Mouse (Mus musculus) activated CD4-positive, CD25-positive, alpha-beta regulatory T cell, adult 4 months (primary cell): ENCODE results near the gene Fxr2. TPM values are rescaled to one million over a fixed set of nuclear protein-coding genes. Genes with fewer than 3 reads are reported as not detected.
A peak's percentile ranks its signal among the peaks of the same experiment; 100 is the strongest.

Source experiments
- ATAC-seq: one replicate; pipeline ENCODE4 v1.8.0; 2017
- polyA plus RNA-seq, 2 experiments: library from polyadenylated mRNA; unstranded; fragments of 100-300 nt; shearing (Covaris generic); gene quantifications; one replicate each; pipeline ENCODE4 v1.2.1; 2017

The Fxr2 gene
- polyA plus RNA-seq, 2 experiments from 2014 or later = 6.5 to 7.1 TPM

DNA sequence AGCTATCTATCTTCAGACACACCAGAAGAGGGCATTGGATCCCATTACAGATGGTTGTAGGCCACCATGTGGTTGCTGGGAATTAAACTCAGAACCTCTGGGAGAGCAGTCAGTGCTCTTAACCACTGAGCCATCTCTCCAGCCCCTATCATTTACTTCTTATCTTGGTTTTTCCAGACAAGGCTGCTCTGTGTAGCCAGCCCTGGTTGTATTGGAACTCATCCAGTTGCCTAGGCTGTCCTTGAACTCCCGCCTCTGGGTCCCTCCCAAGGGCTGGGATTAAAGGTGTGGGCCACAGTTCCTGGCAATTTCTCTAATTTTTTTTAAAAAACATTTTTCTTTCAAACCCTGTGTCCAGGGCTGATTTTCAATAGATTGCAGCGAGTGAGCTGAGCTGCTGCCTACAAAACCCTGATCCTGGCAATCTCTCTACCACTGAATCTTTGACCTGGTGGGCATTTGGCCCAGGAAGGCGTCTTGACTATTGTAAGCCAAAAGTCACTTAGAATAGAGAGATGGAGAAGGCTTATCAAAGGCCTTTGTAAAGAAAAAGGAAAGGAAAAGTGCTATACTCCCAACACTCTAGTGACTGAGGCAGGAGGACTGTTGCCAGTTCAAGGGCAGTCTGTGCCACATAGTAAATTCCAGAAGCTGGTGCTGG is 28.6 kb downstream of the Fxr2 start:
- no peak for ATAC-seq

DNA sequence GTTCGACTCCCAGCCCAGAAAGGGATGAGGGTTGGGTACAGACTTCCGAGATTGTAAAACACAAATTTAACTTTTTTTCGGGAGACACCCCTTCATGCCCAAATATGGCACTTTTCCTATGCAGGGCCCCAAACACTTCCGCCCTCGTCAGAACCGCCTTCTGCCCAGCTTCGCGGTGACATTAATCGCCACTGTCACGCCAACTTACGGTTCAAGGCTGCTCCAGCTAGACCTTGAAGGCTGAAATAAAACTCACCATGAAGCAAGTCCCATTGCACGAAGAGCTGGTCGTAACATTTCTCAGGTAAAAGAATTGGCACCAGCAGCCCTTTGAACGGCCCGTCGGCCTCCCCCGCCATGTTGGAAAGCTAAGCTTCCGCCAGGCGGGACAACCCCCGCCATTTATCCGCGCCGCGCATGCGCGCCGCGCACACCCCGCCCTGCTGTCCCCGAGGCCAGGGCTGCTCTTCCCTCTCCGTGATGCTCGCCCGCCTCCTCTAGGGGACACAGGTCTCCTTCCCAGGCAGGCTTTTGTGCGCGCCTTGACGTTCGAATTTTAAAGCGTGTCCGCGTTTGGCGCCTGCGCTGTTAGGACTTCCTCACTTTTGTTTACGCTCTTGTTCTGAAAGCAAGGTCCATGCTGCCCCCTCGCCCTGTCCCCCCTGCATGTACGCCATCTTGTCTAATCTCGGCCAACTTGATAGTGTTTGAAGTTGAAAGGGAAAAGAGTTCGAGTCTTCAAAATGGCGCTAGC is 29.6 kb downstream of the Fxr2 start, which contains the start of gene Mpdu1:
Gene Mpdu1 (minus strand): TSS at position 430 of the 754 bp plus-strand sequence.
- peak; percentile 88 for ATAC-seq

DNA sequence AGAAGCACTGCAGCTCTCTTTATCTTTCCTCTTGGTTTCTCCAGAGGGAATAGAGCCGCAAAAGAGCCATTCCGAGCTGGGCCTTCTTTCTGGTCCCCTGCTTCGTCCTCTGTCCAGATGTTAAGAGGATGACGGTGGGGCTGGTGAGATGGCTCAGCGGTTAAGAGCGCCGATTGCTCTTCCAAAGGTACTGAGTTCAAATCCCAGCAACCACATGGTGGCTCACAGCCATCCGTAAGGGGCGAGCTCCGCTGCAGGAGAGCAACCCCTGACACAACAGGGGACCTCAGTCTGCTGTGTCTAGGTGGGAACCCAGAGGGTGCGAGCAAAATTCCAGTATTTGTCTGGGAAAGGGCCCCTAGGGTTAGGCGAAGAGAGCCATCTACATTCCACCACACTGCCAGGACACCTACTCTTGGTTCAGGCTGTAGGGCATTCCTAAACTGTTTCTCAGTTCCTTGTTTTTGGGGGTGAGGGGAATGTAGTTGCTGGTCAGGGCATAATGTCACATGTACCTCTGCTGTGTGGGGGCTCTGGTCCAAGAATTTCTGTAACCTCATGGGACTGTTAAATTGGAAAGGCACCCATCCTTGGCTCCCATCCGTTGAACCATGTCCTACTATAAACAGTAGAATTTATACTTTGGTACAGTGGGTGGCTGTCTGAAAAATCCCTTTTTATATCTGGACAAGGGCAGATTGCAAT is 30.3 kb downstream of the Fxr2 start:
- ATAC-seq = no peak

DNA sequence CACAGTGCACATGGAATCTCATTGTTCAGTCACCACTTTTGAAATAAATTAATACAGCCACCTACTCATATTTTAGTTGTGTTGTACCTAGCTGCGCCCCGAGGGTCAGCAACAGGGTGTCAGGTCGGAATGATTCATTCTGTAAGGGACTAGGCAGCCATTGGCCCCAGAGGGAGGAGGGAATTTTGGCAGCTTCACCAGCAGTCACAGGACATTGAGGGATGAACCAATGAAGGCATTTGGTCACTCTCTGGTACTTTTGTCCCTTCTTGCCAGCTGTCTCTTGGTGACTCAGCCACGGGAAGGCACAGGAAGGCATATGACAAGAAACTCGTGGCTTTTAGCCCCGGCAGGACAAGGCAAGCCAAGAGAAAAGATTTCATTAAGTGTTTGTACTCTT is 31.0 kb downstream of the Fxr2 start:
- no peak for ATAC-seq

DNA sequence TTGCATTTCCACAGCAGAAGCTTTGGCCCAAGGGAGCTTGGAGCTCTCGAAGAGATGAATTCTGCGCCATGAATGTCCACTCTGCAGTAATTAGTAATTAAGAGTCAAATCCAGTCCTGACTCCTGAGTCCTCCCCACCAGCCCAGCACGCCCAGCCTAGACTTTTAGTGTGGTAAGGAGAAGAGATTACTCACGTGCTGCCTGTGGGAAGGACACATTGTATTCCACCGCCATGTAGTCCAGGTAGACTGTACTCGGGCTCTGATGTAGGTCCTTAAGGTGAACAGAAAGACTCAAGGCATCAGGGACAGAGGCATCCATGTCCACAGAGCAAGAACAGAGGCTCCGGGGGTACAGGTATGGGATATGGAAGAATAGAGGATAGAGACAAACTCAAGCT is 32.1 kb downstream of the Fxr2 start:
- no peak for ATAC-seq

DNA sequence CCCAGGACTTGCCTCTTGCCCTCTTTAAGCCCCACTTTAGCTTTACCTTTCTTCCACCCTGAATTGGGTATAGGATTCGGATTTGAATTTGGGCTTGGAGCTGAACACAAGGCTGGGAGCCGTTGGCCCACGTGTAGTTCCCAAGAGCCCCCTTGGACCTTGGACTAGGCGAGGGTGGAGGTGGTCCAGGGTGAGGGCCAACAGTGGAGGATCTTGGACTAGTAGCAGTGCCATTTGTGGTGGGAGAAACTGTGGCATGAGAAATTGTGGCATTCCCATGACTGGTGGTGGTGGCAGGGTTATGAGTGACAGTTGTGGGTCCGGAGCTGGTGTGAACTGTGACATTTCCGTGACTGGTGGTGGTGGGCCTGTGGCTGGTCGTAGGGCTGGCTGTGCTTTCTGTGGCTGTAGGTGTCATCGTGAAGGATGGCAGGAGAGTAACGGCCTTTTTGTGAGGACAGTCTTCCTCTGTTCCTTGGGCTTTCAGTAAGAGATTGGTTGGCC is 32.7 kb downstream of the Fxr2 start:
- ATAC-seq = no peak

DNA sequence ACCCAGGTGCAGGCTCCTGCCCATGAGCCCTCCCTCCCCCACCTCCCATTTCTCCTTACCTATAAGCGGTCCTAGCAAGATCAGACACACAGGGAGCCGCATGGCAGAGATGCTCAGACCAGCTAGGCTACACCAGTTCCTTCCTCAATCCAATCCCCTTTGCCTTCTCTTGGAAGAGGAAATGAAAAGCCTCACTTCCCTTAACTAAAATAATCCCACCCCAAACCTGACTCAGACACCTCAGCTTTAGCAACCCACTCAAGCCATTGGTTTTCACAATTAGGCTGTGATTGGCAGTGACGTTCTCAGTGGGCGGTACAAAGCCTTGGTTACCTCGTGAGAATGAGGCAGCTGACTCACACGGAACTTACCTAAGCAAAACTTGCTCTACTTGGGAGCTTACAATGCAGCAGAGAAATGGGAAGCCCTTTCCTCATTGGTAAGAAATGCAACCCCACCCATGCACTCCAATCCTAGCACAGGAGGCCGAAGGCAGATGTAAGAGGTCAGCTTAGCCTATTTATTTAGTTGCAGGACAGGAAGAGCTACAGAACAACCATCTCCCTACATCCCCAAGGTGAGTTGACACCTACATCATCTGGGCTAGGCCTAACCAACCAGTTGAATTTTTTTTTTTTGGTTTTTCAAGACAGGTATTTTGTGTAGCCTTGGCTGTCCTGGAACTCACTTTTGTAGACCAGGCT is 33.3 kb downstream of the Fxr2 start, which contains the start of gene Cd68:
Gene Cd68 (minus strand): TSS at position 193 of the 704 bp plus-strand sequence.
- ATAC-seq = no peak

DNA sequence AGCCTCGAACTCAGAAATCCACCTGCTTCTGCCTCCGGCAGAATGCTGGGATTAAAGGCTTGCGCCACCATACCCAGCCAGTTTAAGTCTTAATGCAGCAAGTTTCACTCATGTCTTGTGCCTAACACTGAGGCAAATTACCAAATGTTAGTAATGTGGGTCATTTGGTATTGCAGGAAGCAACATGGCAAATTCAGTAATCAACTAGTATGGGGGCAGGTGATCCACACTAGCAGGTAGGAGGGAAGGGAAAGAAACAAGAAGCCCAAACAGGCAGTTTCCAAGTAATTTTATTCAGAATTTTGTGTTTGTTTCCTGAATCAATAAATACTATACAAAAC is 33.8 kb downstream of the Fxr2 start:
- ATAC-seq = no peak

DNA sequence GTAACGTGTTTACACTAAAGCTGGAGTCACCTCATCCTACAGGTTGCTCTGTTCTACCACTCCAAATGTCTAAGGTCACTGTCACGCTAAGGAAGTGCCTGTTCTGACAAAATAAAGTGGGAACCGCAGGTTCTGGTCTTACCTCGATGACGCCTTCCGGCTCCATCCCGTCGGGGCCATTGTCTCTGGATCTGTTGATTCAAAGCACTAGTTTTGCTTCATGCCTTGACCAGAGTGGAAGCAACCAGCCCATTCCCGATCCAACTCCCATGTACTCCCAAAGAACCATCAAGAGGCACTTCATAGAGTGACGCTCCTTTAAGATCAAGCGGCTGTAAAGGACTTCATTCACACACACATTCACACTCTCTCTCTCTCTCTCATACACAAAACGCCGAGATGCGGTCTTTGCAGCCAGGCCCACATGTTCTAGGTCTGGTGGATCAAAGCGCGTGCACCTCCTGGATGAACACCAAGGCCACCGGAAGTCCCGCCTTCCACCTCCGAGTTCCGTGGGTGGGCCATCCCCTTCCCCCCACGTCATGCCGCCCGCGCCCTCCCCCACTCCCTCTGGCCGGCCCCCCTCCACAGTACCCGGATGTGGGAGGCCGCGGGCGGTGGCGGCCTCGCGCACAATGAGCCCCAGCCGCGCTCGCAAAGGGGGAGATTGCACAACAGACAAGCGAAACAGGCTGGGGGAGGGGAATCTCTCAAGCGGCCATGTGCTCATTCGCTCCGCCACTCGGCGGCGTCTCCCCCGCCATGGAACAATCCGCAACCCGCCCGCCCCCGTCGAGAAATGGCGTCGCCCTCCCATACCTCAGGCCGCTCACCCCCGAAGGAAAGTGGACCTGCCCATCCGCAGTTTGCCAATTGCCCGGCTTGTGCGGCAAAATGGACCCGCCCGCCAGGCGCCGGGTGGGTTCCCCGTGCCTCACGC is 38.3 kb downstream of the Fxr2 start:
- peak; percentile 59 for ATAC-seq

DNA sequence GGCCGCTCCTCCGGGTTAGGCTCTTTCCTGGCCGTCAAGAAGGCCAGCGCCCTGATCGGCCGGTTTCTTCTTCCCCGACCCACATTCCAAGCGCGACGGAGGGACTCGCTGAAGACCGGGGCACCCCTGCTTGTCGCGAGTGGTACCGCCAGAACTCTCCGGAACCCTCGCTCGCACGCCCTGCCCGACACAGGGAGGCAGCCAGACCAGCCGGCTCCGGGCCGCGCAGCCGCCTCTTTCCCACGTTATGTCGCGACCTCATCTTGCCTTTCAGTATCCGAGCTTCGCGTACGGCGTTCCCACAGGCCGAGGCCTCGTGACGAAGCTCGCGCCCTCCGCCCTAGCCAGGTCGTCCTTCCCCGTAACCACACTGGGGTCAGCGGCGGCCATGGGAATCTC is 38.9 kb downstream of the Fxr2 start:
- no peak for ATAC-seq

DNA sequence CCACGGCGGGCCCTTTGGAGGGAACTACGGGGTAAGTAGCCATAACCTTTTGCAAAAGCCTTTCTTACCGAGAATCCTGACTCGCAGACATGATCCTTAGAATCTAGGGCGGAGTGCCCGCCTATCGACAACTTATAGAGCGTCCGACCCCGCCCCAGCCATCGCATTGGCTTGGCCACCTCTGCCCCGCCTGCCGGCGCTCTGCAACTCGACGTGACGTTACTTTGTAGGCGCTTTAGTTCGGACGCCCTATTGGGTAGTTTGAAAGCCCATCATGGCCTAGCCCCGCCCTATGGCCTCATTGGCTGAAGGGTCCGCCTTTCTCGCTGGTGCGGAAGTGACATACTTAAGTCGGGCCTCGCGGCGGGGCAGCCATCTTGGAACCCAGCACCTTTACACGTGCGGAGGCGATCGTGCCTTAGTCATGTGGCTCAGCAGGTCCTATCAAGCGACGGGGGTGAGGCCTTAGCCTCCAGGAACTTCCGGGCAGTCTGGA is 39.5 kb downstream of the Fxr2 start, which contains the start of gene Eif4a1:
Gene Eif4a1 (minus strand): TSS at position 213 of the 496 bp plus-strand sequence.
- peak; percentile 80 for ATAC-seq

DNA sequence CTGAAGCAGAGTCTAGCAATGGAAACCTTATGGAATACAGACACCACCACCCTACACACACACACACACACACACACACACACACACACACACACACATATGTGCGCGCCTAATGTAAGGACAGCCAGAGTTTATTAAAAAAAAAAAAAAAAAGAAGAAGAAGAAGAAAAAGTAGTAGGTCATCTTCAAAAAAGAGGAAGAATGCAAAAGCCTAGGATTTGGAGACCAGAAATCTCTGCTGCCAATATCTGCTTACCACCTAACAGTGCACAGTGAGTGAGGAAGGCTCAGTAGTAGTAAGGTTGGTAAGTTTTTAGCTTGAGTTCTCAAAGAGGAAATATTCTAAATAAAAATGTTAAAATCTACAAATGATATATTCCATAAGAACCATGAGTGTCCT is 46.4 kb downstream of the Fxr2 start:
- ATAC-seq = no peak

DNA sequence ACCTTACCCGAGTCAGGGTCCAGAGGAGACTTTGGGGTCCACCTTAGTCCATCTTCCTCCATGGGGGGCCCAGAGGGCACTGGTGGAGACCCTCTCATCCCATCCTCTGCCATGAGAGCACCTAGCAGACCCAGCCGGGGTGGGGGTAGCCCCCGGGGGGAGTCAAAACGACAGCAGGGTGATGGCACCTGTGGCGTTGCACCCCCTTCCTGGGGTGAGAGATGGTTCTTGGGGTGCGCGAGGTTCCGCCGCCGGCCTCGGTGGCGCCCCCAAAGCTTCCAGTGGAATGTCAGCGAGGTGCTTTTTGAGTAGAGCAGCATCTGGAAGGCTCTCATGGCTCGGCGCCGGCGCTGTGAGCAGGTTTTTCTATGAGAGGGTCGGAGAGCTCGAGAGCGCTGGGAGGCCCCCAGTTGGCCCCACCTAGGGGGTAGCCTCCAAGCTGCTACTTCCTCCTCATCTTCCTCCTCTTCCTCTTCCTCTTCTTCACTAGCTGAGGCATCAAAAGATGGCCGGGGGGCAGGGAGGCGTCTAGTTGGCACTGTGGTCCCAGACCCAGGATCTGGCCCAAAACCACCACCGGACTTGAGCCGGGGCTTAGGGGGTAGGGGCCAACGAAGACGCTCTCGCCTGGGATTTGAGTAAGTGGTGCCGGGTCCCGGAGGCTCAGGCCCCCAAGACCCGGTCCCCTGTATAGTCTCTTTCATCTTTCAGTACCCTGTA is 47.5 kb downstream of the Fxr2 start:
- no peak for ATAC-seq

DNA sequence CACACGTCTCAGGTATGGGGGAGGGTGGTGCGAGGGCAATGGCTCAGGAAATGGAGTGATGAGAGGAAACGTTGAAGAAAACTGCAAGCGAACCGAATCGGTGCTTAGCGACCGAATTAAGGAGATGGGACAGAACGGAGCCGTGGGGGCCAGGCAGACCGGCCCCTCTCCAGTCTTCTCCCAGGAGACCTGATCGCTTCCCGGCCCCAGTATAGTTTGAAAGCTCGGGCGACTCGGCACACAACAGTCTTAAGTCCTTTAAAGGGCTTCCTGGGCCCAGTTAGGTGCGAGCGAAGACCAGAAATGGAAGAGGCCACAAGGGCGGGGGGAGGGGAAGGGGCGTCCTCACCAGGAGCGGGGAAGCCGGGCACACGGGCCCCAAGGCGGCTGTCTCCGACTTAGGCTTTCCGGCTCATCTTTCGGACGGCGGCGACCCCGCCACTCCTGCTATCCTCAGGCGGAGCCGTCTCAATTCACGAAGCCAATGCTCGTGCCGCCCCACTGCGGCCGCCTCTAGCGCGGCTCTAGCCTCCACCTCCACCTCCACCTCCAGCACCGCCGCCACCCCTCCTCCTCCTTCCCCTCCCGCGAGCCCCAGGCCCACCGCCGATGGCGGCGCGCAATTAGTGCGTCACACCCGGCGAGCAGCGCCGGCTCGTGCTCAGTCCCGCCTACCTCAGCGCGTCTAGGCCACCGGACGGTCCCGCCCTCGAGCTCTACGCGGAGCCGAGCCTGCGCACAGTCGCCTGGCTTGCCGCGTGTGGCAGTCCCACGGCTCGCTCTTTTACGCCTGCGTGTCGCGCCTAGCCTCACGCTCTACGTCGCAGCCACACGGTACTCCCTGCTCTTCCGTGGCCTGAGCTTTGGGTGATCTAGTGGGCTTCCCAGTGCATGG is 48.8 kb downstream of the Fxr2 start, which contains the start of gene Senp3:
Gene Senp3 (minus strand): TSS at position 771 of the 895 bp plus-strand sequence.
- peak; percentile 95 for ATAC-seq

DNA sequence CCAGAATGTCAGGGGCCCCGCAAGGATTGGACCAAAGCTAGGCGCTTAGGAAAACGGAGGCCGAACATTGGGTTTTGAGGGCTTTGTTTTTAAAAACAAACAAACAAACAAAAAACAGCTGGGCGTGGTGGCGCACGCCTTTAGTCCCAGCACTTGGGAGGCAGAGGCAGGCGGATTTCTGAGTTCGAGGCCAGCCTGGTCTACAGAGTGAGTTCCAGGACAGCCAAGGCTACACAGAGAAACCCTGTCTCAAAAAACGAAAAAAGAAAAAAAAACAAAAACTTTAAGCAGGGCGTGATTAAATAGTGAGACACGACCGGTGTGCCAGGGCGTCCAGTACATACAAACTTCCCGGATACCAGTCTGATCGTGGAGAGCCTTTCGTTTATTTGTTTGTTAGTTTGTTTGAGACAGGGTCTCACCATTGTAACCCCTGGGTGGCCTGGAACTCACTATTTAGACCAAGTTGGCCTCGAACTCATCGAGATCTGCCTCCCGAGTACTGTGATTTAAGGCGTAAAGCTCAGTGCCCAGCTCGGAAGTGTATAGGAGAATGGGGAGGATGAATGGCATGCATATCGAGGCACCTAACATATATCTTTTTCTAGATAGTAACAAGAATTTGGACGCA is 49.5 kb downstream of the Fxr2 start:
- no peak for ATAC-seq

DNA sequence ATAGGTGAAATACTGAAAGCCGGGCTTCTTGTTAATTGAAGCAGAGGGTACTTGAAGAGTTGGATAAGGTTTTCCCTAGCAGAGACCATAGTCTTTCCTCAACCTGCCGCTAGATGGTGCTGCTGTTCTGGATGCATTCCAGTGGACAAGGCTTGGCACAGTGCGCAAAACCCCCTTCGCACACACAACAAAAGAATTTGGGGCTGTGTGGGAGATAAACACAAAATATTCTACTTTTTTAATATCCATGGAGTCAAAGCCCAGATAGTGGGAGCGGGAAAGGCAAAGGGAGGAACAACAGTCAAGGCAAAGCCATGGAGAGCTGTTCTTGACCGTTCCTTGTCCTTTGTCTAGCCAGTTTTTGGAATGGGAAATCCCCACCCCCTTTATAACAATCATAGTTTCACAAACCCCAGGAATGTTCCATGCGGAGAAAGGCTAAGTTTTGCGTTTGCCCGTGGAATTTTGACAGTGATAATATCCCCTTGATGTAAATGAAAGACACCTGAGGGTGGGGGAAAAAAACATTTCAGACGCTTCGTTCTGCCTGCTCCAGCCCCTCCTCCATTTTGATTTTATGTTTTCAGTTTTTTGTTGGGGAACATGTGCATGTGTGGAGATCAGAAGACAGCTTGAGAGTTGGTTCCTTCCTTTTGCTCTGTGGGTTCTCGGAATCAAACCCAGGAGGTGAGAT is 50.2 kb downstream of the Fxr2 start:
- ATAC-seq = peak; percentile 49

DNA sequence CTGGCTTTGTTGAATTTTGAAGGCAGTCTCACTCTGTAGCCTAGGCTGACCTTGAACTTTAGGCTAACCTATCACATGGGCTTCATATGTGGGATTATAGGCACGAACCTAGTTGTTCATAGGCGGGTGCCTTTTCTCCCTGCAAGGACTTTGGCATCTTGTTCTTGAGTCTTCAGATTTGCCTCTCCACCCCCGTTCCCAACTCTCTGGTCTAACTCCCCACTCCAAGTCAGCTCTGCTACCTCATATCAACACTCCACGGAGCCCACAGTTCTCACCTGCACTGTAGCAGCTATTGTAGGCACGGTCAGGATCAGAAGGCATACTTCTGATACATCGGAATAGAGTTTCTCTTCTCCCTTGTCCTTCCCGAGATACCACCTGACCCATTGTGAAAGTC is 50.8 kb downstream of the Fxr2 start:
- no peak for ATAC-seq

DNA sequence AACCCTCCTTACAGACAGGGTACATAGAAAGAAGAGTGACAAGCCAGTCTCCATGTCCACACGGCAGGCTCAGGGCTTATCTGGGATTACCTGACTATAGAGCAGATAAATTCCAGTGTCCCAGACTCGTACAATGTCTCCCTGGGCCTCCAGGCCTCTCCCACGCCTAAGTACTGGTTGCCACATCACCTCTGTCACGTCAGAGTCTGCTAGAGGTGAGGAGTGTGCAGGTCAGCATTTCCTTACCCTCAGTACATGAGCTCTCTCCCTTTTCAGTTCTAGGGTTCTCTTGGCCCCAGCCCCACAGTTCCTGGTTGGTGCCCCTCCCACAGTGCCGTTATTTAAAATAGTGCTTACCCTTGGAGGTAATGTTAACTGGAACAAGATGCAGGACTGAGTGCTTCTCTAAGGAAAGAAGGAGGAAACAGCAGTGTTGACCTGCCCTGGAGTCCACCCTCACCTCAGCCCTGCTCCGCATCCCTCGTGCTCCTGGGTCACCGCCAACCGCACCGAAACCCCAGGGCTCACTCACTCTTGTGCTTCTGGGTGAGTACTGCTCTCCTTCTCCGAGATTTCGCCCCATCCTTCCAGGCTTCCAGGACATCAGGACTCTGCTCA is 51.4 kb downstream of the Fxr2 start:
- no peak for ATAC-seq
